Mouse (Mus musculus) right cerebral cortex, postnatal 10 days (tissue): ENCODE measurements around the gene Dnm2.
"Not testable (repeated sequence)": the region's sequence is repeated elsewhere in the genome, so short reads cannot be mapped to it uniquely, and the experiment has no call there.

Experiments used
- DNase-seq, 2 experiments: peaks; one replicate each; pipeline ENCODE4 v3.0.0; 2021; ENCODE audit warnings: low spot score in 2 of 2

Gene Dnm2

DNA sequence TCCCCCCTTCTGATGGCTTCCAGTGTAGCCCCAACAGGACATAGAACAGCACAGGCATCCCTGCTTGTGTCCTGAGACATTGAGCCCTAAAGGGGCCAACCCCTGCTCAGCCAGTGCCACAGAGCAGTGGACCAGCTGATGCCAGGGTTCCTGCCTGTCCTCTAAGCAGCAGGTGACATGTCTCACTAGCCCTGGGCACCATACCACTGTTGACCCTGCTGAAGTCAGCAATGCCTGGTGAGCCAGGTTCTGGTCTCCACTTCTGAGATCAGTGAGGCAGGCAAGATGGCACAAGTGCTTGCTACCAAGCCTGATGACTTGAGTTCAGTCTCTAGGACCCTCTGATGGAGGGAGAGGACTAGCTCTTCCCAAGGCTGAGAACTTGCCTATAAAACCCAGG is 81.1 kb downstream of the Dnm2 start:
- no peak for DNase-seq

DNA sequence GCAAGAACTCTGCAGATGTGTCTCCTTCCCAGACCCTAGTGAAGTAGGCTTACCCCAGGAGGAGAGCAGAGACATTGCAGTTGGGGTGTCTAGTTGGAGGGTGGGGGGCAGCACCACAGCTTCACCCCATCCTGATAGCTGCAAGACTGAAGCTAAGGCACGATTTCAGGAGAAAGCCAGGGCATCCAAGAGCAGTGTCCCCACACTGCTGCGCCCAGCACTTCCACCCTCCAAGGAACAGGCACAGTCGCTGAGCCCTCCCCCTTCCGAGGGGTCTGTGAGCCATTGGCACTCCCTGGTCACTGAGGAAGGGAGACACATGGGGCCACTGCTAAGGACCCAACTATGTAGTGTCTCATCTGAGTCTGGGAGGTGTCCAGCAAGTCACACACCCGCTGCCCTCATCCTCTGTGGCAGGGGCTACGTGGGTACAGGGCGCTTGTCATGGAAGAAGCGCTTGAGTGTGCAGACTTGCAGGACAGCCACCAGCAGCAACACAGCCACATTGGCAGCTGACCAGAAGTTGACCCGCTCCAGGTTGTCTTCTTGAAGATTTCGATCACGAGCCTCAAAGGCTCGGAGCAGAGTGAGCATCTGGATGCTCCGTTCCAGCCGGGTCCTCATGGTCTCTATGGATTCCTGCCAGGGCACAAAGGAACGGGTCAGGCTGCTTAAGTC is 83.2 kb downstream of the Dnm2 start:
- DNase-seq: no peak

DNA sequence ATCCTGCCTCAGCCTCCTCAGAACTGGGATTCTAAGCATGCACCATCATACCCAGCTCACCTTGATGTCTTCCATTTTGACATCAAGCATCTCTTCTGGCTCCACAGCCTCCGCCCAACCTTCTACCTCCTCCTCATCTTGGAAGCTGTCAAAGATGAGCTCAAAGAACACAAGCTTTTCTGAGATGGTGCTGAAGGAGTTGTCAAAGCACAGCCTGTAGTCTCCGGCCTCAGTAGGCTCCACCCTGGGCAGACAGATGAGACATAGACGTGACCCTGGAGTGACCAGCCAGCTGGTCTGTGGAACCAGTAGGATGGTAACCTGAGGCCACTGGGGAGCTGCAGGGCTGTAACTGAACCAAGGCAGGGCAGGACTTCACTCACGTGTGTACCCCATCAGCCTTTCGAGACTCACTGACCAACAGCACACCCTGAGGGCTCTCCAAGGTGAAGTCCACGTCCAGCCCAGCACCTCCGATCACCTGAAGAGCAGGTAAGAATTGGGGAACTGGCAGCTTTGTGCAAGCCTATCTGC is 84.2 kb downstream of the Dnm2 start:
- DNase-seq: no peak

DNA sequence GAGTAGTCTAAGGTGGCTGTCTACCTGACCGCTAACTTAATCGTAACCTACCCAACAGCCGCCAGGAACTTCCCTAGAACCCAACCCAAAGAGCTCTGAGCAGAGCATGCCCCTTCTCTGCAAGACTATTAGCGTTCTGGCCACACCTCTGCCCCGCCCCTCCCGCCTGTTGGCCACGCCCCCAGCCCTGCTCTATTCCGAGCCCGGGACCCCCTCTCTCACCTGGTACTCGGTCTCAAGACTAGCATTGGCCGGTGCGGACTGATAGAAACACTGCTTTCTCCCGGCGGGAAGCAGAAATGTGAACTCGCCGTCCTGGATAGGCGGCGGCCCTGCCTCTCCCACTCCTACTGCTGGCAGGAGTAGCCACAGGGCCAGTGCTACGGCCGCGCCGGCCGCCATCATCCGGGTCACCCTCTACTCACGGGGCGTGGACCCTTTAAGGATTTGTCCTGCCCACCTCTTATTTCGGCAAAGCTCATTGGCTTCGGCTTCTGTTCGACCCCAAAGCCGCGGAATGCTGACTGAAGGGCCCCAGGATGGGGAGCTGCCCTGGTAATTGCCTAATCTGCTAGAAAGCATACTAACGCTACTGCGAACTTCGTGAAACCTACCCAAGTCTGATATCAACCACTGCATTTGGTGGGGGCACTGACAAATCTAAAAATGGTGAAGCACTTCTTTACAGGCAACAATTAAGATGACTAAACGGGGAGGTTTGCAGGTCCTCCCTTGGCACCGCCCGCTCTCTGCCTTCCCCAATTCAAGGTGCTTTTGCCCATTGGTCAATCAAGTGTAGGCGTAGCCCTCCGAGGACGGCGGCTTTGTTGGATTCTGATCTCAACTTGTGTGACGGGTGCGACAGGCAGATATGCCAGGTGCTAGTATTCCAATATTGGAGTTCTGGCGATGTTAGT is 85.3 kb downstream of the Dnm2 start, which contains the start of gene Tmed1:
Gene Tmed1, minus strand, starts transcription at position 481 of the 917 bp plus-strand sequence.
- peak; percentile 95 to 96 for DNase-seq

DNA sequence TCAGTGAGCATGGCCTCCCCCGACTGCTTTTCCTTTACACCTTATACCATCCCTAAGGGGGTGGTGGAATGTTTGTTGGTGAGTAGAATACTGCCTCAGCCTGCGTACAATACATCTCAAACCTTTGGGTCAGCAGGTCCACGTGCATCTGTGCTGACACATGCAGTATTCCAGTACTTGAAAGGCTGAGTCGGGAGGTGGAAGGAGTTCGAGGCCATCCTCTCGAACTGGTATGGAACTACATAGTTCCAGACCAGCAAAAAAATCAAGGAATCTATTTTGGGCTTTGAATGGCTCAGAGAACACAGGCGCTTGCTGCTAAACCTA is 85.9 kb downstream of the Dnm2 start:
- no peak for DNase-seq

DNA sequence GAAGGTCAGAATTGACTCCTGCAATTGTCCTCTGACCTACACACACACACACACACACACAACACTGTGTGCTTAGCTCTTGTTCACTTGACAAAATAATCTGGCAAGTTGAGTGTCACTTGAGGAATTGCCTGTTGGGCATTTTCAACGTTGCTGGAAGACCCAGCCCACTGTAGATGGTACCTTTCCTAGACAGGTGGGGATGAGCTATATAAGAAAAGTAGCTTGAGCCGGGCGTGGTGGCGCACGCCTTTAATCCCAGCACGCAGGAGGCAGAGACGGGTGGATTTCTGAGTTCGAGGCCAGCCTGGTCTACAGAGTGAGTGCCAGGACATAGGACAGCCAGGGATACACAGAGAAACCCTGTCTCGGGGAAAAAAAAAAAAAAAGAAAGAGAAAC is 86.3 kb downstream of the Dnm2 start:
- DNase-seq: no peak

DNA sequence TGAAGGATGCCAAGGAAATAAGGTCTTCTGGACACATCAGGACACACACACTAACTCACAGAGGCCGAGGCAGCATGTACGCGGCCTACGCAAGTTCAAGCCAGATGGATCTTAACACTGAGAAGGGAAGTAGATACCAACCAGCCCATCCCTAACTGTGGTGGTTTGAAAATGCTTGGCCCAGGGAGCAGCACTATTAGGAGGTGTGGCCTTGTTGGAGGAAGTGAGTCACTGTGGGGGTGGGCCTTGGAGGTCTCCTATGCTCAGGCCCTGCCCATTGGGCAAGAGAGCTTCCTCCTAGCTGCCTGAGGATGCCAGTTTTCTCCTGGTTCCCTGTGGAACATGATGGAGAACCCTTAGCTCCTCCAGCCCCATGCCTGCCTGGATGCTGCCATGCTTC is 88.8 kb downstream of the Dnm2 start:
- DNase-seq: no peak

DNA sequence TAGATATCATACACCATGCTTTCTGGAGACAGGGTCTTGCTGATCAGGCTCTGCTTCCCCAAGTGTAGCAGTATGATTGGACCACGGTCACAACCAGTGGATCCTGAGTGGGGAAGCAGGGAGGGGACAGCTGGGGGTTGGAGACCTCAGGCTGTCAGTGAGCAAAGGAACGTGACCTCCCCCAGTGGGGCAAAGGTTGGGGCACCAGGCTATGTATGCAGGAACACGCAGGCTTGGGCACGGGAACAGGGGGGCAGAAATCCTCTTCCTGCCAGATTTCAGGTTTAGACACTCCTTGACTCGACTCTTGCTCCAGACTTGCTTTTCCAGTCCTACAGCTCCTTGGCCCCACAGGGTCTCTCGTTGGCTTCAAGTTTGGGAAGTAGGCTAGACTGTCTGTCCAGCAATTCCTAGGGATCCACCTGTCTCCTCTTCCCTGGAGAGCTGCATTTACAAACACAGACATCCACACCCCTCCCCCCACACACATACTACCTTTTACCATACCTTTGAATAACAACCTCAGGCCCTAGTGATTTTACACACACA is 93.3 kb downstream of the Dnm2 start:
- no peak for DNase-seq

DNA sequence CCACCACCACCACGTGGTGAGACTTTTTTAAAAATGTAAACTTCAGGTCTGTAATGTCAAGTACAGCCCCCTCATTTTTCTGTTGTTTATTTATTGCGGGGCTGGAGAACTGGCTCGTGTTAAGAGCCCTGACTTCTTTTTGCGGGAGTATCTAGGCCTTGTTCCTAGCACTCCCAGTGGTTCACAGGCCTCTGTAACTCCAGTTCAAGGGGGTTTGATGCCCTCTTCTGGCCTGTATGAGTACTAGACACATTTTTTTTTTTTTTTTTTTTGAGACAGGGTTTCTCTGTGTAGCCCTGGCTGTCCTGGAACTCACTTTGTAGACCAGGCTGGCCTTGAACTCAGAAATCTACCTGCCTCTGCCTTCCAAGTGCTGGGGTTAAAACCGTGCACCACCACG is 94.0 kb downstream of the Dnm2 start:
- DNase-seq: not testable (repeated sequence)

DNA sequence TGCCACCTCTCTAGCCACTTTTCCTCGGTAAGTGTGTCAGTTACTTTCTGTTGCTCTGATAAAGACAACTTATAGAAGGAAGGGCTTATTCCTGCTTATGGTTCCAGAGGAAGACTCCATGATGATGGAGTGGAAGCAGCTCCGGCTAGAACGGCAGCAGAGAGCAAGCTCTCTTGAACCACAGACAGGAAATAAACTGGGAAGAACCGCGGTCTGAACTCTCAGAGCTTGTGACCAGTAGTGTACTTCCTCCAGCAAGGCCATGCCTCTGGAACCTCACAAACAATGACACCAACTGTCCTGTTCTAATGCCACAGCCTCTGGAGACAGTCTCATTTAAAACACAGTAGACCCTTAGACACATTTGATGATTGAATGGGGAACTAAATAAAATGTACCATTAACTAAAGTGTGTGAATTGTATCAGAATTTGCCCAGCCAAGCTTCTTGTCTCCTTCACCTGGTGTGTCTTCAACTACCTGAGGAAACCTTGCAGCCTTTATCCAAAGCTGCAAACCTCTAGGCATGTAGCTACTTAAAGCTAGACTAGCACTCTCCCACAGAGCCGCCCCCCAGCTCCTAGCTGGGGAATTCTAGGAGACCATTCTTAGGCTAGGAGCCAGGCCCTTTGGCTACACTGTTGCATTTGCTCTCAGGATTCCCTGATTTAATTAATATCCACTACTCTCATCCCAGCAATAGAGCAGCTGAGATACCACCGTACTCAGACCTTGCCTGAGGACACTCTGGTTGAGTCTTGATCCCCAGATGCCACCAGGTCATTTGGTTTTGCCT is 100.6 kb downstream of the Dnm2 start:
- DNase-seq: no peak

DNA sequence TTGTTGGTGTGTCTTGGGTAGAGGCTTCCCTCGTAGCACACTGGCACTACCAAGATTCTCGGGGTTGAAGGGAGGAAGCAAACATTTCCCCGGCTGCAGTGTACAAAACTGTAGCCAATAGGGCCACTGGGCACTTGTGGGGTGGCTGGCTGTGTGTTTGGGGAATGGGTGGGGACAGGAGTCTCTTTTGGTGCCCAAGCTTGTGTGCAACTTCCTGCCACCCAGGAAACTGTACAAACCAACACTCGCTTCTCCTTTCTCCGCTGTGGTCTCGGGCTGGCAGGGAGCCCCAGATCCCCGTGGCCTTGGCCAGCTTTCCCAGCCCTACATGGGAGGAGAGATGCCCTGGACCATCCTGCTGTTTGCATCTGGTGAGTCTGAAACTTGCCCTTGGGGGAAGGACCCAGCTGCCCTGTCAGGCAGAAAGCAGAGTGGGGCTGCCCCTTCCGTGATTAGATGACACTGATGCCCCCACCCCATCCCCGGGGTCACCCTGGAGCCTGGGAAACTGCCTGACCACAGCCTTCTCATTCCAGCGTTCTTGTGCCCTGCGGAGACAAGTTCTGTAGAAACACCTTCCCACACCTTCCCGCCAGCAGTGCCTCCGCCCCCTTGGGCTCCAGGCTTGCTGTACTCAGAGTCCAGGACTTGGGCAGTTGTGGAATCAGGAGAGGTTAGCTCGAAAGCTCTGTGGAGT is 101.4 kb downstream of the Dnm2 start, which contains the start of gene AB124611:
Gene AB124611, plus strand, starts transcription at position 240 of the 697 bp plus-strand sequence.
- no peak for DNase-seq

DNA sequence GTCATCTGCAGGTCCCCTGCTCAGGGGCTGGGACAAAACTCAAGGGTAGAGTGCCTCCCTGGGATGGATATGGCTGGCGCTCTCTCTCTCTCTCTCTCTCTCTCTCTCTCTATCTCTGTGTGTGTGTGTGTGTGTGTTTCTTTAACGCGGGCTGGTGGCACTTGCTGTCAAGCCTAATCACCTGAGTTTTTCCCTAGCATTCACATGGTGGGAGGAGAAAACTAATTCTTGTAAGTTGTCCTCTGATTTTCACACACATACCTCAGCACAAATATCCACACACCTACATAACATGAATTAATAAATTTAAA is 101.9 kb downstream of the Dnm2 start:
- DNase-seq: no peak

DNA sequence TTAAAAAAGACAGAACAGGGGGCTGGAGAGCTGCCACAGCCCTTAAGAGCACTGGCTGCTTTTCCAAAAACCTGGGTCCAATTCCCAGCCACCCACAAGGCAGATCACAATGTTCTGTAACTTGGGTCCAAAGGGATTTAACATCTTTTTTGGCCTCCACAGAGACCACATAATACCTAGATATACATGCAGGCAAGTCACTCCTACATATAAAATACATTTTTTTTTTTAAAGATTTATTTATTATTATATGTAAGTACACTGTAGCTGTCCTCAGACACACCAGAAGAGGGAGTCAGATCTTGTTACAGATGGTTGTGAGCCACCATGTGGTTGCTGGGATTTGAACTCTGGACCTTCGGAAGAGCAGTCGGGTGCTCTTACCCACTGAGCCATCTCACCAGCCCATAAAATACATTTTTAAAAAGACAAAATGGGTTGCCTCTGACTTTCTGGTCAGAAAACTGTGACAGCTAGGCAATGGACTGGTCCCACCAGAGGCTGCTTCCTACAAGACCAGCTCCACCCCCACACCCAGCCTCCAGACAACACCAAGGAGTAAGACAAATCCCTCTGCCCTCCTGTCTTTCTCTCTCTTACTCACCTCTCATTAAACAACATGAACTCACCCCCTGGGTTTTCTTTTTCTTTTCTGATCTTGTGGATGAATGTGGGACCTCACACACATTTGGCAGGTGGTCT is 102.5 kb downstream of the Dnm2 start:
- DNase-seq: no peak

DNA sequence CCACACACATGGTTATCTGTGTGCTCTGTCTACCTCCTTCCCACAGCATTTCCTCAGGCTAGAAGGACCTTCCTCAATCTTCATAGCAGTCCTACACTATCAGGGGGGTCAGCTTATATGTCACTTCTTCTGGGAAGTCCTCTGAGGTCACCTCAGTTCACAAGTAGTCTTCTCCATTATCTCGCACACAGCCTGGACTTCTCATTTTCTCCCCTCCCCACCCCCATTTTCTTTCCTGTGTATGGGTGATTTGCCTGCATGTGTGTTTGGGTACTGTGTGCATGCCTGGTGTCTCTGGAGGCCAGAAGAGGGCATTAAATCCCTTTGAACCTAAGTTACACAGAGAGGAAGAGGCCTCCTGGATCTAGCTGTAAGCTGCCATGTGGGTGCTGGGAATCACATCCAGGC is 103.2 kb downstream of the Dnm2 start:
- no peak for DNase-seq

DNA sequence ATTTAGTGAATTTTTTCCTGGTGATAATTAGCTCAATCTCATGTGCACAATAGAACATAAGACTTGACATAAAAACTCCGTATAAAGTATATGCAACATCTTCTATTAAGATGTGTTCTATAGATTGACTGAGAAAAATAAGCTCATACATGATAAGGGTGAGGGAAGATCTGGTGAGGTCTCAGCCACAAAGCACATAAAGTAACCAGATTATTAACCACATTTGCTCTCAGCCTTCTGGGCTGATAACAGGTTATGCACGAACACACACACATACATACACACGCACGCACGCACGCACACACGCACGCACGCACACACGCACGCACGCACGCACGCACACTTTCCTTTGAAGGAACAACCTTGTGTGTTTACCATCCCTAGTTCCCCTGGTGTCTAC is 111.8 kb downstream of the Dnm2 start:
- no peak for DNase-seq

DNA sequence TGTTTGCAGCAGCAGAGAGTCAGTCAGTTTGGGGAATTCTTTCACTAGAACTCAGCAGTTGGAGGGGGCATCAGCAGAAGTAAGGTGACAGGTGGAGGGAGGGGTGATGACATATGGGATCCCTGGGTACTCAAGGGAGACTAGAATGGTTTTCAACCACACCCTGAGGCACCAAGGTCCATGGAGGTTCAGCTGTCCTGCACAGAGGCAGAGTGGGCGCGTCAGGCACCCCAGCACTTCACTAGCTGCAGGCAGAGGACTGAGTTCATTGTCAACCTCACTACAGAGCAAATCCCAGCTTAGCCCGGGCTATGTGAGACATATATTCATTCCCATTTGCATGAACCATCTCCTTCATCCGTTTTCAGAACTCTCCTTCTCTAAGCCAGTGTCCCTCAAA is 112.3 kb downstream of the Dnm2 start:
- no peak for DNase-seq

DNA sequence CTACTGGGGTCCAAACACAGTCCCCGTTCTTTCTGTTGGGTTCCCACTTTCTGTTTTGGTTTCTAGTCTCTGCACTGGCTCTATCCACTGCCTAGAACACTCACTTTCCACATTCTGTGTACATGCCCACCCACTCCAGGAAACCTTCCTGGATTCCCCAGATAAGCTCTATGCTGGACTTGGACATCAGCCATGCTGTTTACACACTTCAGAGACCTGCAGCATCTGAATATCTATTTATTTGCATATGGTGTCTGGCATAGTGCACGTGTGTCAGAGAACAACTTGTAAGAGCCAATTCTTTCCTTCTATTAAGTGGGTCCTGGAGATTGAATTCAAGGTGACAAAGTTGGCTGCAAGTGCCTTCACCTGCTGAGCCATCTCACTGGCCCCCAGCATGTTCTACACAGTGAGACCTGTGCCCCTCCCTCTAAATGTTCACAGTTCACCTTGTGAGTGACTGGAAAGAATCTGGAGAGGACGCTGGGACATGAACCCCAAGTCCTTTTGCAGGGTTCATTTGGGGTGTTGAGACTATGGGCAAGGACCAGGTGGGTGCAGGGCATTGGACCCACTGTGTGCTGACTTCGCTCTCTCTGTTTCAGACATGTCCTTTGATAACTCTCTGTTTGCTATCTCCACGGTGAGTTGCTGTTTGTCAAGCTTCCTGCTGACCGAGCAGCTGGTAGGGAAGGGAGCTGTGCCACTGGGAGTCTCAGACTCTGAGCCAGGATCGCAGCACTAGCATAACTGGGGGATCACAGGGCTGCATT is 115.5 kb downstream of the Dnm2 start:
- DNase-seq: no peak

DNA sequence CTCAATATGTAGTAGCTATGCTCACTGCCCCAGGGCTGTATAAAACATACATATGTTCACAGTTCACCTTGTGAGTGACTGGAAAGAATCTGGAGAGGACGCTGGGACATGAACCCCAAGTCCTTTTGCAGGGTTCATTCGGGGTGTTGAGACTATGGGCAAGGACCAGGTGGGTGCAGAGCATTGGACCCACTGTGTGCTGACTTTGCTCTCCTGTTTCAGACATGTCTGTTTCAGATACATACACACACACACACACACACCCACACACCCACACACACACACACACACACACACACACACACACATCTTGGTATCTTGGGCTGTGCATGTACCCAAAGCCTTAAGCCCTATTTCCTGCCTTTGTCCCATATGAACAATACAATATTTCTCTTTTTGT is 117.3 kb downstream of the Dnm2 start:
- DNase-seq: not testable (repeated sequence)

DNA sequence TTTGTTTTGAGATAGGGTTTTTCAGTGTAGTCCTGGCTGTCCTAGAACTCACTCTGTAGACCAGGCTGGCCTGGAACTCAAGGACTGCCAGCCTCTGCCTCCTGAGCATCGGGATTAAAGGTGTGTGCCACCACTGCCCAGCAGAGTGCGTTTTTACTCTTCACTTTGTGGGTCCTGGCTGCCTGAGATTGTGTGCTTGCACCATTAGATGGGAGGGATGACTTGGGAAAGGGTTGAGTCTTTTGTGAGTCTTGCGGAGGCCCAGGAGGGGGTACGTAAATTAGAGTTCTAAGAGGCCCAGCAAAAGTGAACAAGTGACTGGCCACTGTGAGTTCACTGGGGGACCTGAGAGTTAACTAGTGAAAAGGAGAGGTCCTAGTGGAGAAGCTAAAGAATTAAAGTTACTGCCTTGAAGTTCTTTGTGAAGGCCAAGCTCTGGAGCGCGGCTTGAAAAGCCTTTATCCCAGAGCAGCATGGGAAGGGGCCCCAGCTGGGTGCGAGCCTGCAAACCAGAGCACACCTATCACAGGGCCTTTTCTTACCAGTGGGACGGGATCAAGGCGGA is 120.7 kb downstream of the Dnm2 start:
- no peak for DNase-seq
